Mouse (Mus musculus) MEL (cell line): Measurements from ENCODE around the gene Rerg.

Experiments
- CHD1 ChIP-seq: IDR thresholded peaks from 2 replicates; pipeline ENCODE4 v1.6.1; 2012; ENCODE audit warnings: low read depth, mild to moderate bottlenecking, inconsistent platforms, low read length, improper control_type of control experiment
- CTCF ChIP-seq, 3 experiments: IDR thresholded peaks in 2 of 3; conservative IDR thresholded peaks in 1 of 3; 2 replicates each; pipeline ENCODE4 v1.5.1; 2011 to 2012; ENCODE audit warnings: low read length in 3 of 3, low read depth in 2 of 3, mild to moderate bottlenecking in 2 of 3, improper control_type of control experiment in 1 of 3, inconsistent platforms in 1 of 3, mixed read lengths in 1 of 3, moderate library complexity in 1 of 3; ENCODE audit not compliant: control insufficient read depth in 1 of 3, insufficient read depth in 1 of 3, poor library complexity in 1 of 3, severe bottlenecking in 1 of 3
- GATA1 ChIP-seq: IDR thresholded peaks from 2 replicates; pipeline ENCODE4 v1.6.1; 2011; ENCODE audit warnings: low read depth, low read length, improper control_type of control experiment
- POLR2A ChIP-seq, 2 experiments: IDR thresholded peaks; 2 replicates each; pipeline ENCODE4 v1.6.1; 2011 to 2012; ENCODE audit warnings: low read length in 2 of 2, mild to moderate bottlenecking in 2 of 2, control low read depth in 1 of 2, improper control_type of control experiment in 1 of 2, low read depth in 1 of 2, moderate library complexity in 1 of 2; ENCODE audit not compliant: control insufficient read depth in 1 of 2, insufficient read depth in 1 of 2, poor library complexity in 1 of 2

- no peak for TF ChIP-seq CTCF (IDR thresholded peaks at IDR 0.05 in 2 of 3, conservative IDR thresholded peaks at IDR 0.05 in 1 of 3; ENCODE audit: control insufficient read depth in 1 of 3, insufficient read depth in 1 of 3, low read depth in 2 of 3, low read length in 3 of 3, poor library complexity in 1 of 3, severe bottlenecking in 1 of 3)
- no peak for TF ChIP-seq POLR2A (IDR thresholded peaks at IDR 0.05; ENCODE audit: control insufficient read depth in 1 of 2, insufficient read depth in 1 of 2, low read depth in 1 of 2, low read length in 2 of 2, poor library complexity in 1 of 2)
- TF ChIP-seq CHD1: no peak
- TF ChIP-seq GATA1: no peak
These were observed 32.4 kb upstream of the Rerg start for GRCm38 (mm10) chr6:137202661-137203060.
